Mouse (Mus musculus) frontal cortex, postnatal 36 days (tissue): ENCODE measurements around the gene Gm572.

ENCODE experiments used
- DNase-seq, 2 experiments: peaks; one replicate each; pipeline ENCODE4 v3.0.0; 2022; ENCODE audit warnings: low spot score in 2 of 2

The Gm572 gene

GRCm38 (mm10) chr4:148714739-148715138 lies 71.6 kb downstream of the Gm572 start:
- DNase-seq = no peak

- DNase-seq = no peak
These were observed 72.3 kb downstream of the Gm572 start for GRCm38 (mm10) chr4:148715396-148715795.
